Mouse (Mus musculus) forebrain, embryonic 12.5 days (tissue): ENCODE measurements around the gene Zfp568. TPM values are rescaled to one million over a fixed set of nuclear protein-coding genes. Genes with fewer than 3 reads are reported as not detected.

ENCODE experiments used
- ATAC-seq: fragments of 200-750 bp; cut with Nextera tagmentation; 2 replicates; pipeline ENCODE4 v1.8.0; 2017; ENCODE audit warnings: moderate TSS enrichment; ENCODE audit not compliant: low FRiP score
- H3K27ac ChIP-seq: fragments of 300-500 bp; sonication (generic); 2 replicates; pipeline ENCODE4 v1.5.1; 2016; ENCODE audit warnings: mild to moderate bottlenecking
- H3K27me3 ChIP-seq: fragments of 300-500 bp; sonication (generic); 2 replicates; pipeline ENCODE4 v1.6.1; 2016; ENCODE audit warnings: mild to moderate bottlenecking
- H3K36me3 ChIP-seq: fragments of 300-500 bp; sonication (generic); replicated peaks from 2 replicates; pipeline ENCODE4 v1.6.1; 2016; ENCODE audit warnings: mild to moderate bottlenecking
- H3K4me1 ChIP-seq: fragments of 300-500 bp; sonication (generic); 2 replicates; pipeline ENCODE4 v1.6.1; 2016
- H3K4me2 ChIP-seq: fragments of 300-500 bp; sonication (generic); 2 replicates; pipeline ENCODE4 v1.6.1; 2016; ENCODE audit warnings: mild to moderate bottlenecking, moderate library complexity
- H3K4me3 ChIP-seq: fragments of 300-500 bp; sonication (generic); replicated peaks from 2 replicates; pipeline ENCODE4 v1.5.1; 2016; ENCODE audit warnings: mild to moderate bottlenecking
- H3K9ac ChIP-seq: fragments of 300-500 bp; sonication (generic); 2 replicates; pipeline ENCODE4 v1.6.1; 2016; ENCODE audit warnings: mild to moderate bottlenecking
- H3K9me3 ChIP-seq: fragments of 300-500 bp; sonication (generic); 2 replicates; pipeline ENCODE4 v1.6.1; 2016
- WGBS: fragments of 180-500 bp; shearing (Covaris S2); methylation state at CpG from one replicate; pipeline ENCODE4 v1.1.7; 2016; 5-methylcytosine and 5-hydroxymethylcytosine counted together
- polyA plus RNA-seq: library from polyadenylated mRNA; unstranded; fragments of >200 nt; fragmentation: Nextera tagmentation; extraction: Ambion mirVana; gene quantifications from 2 replicates; pipeline ENCODE4 v1.2.1, GENCODE M21; 2016

Gene Zfp568
- polyA plus RNA-seq = 10.3 and 12.1 TPM in 2 replicates

GRCm38 (mm10) chr7:29983690-29984380 is at the start of gene Zfp568:
Zfp568 (plus strand) TSS chr7:29983955.
- H3K4me2 ChIP-seq = peak within 1 kb of the TSS; percentile 69
- peaks cover 18% of the 10 kb centered on the region for H3K4me1 ChIP-seq
- peak within 1 kb of the TSS; percentile 86 for H3K4me3 ChIP-seq
- H3K9ac ChIP-seq = peak within 1 kb of the TSS; percentile 78
- no peaks in the 10 kb centered on the region for H3K27me3 ChIP-seq
- H3K36me3 ChIP-seq = peaks cover 22% of the 10 kb centered on the region
- WGBS = under 1% methylated on average over 62 of the region's 62 CpGs
- peak within 1 kb of the TSS; percentile 94 for H3K27ac ChIP-seq
- ATAC-seq = peak; percentile 96
- H3K9me3 ChIP-seq = no peaks in the 10 kb centered on the region

GRCm38 (mm10) chr7:29938856-29939255 is 44.9 kb upstream of the Zfp568 start:
- H3K27ac ChIP-seq = no peak overlapping the region
- 90% methylated on average over 6 of the region's 6 CpGs for WGBS
- H3K9me3 ChIP-seq = no peaks in the 10 kb centered on the region
- no peak overlapping the region for H3K4me3 ChIP-seq
- H3K4me1 ChIP-seq = no peaks in the 10 kb centered on the region
- H3K4me2 ChIP-seq = no peak overlapping the region
- no peaks in the 10 kb centered on the region for H3K27me3 ChIP-seq
- ATAC-seq = no peak
- peaks cover 56% of the 10 kb centered on the region for H3K36me3 ChIP-seq
- H3K9ac ChIP-seq = no peak overlapping the region

- Histone ChIP-seq H3K4me3 (no peak overlapping the region), H3K9ac (no peak overlapping the region), H3K4me1 (no peaks in the 10 kb centered on the region), H3K36me3 (peaks cover 37% of the 10 kb centered on the region), H3K4me2 (no peak overlapping the region), H3K27me3 (no peaks in the 10 kb centered on the region), H3K9me3 (no peaks in the 10 kb centered on the region), H3K27ac (no peak overlapping the region)
- ATAC-seq = no peak
- WGBS = 91% methylated on average over 11 of the region's 11 CpGs
Measured at GRCm38 (mm10) chr7:29941027-29941426, 42.7 kb upstream of the Zfp568 start.

- no peaks in the 10 kb centered on the region for H3K27me3 ChIP-seq
- no peak overlapping the region for H3K4me2 ChIP-seq
- no peak overlapping the region for H3K27ac ChIP-seq
- no peak overlapping the region for H3K4me3 ChIP-seq
- H3K9me3 ChIP-seq = no peaks in the 10 kb centered on the region
- H3K36me3 ChIP-seq = peaks cover 27% of the 10 kb centered on the region
- H3K9ac ChIP-seq = no peak overlapping the region
- H3K4me1 ChIP-seq = no peaks in the 10 kb centered on the region
- no peak for ATAC-seq
- WGBS = 46% methylated on average over 2 of the region's 2 CpGs
Measured at GRCm38 (mm10) chr7:29942740-29943139, 41.0 kb upstream of the Zfp568 start.

GRCm38 (mm10) chr7:29943720-29944119 is 40.0 kb upstream of the Zfp568 start:
- ATAC-seq = no peak
- Histone ChIP-seq H3K4me3 (no peak overlapping the region), H3K27ac (no peak overlapping the region), H3K36me3 (peaks cover 30% of the 10 kb centered on the region), H3K4me2 (no peak overlapping the region), H3K9ac (no peak overlapping the region), H3K27me3 (no peaks in the 10 kb centered on the region), H3K9me3 (no peaks in the 10 kb centered on the region), H3K4me1 (no peaks in the 10 kb centered on the region)
- WGBS = 74% methylated on average over 2 of the region's 2 CpGs

- Histone ChIP-seq H3K9ac (no peak overlapping the region), H3K27ac (no peak overlapping the region), H3K4me1 (no peaks in the 10 kb centered on the region), H3K36me3 (peaks cover 33% of the 10 kb centered on the region), H3K4me3 (no peak overlapping the region), H3K9me3 (no peaks in the 10 kb centered on the region), H3K27me3 (no peaks in the 10 kb centered on the region), H3K4me2 (no peak overlapping the region)
- 75% methylated on average over 2 of the region's 2 CpGs for WGBS
- no peak for ATAC-seq
Measured at GRCm38 (mm10) chr7:29944201-29944600, 39.6 kb upstream of the Zfp568 start.

- Histone ChIP-seq H3K4me1 (peaks cover 8% of the 10 kb centered on the region), H3K9me3 (no peaks in the 10 kb centered on the region), H3K4me3 (peak overlapping the region; percentile 60), H3K36me3 (peaks cover 27% of the 10 kb centered on the region), H3K27me3 (no peaks in the 10 kb centered on the region), H3K9ac (peak overlapping the region; percentile 83), H3K27ac (peak overlapping the region; percentile 95), H3K4me2 (peak overlapping the region; percentile 67)
- ATAC-seq = no peak
- WGBS = 52% methylated on average over 10 of the region's 10 CpGs
Measured at GRCm38 (mm10) chr7:29953086-29953485, 30.7 kb upstream of the Zfp568 start.

- peak within 1 kb of the TSS; percentile 95 for H3K27ac ChIP-seq
- 1% methylated on average over 52 of the region's 52 CpGs for WGBS
- peak within 1 kb of the TSS; percentile 67 for H3K4me2 ChIP-seq
- peaks cover 8% of the 10 kb centered on the region for H3K4me1 ChIP-seq
- peak within 1 kb of the TSS; percentile 60 for H3K4me3 ChIP-seq
- peak; percentile 94 for ATAC-seq
- H3K9me3 ChIP-seq = no peaks in the 10 kb centered on the region
- H3K9ac ChIP-seq = peak within 1 kb of the TSS; percentile 83
- H3K36me3 ChIP-seq = peaks cover 24% of the 10 kb centered on the region; the same call in 1 of the 2 replicates
- no peaks in the 10 kb centered on the region for H3K27me3 ChIP-seq
Measured at GRCm38 (mm10) chr7:29953513-29954401, 30.0 kb upstream of the Zfp568 start, which contains the start of gene Zfp74. Zfp74 (minus strand) TSS chr7:29954089.

GRCm38 (mm10) chr7:29954731-29955130 is 29.0 kb upstream of the Zfp568 start:
- no peak for ATAC-seq
- H3K36me3 ChIP-seq = peaks cover 15% of the 10 kb centered on the region; the same call in 1 of the 2 replicates
- H3K9me3 ChIP-seq = no peaks in the 10 kb centered on the region
- H3K4me2 ChIP-seq = peak overlapping the region; percentile 67; the same call in 1 of the 2 replicates
- 19% methylated on average over 4 of the region's 4 CpGs for WGBS
- no peak overlapping the region for H3K9ac ChIP-seq
- peaks cover 8% of the 10 kb centered on the region for H3K4me1 ChIP-seq
- no peak overlapping the region for H3K4me3 ChIP-seq
- no peaks in the 10 kb centered on the region for H3K27me3 ChIP-seq
- no peak overlapping the region for H3K27ac ChIP-seq

GRCm38 (mm10) chr7:29956257-29956656 is 27.5 kb upstream of the Zfp568 start:
- 57% methylated on average over 9 of the region's 10 CpGs for WGBS
- no peak overlapping the region for H3K9ac ChIP-seq
- no peak overlapping the region for H3K27ac ChIP-seq
- no peak overlapping the region for H3K4me2 ChIP-seq
- H3K9me3 ChIP-seq = no peaks in the 10 kb centered on the region
- H3K27me3 ChIP-seq = no peaks in the 10 kb centered on the region
- 0 out of 2 replicates have a peak, but pooled peaks cover under 1% of the 10 kb centered on the region for H3K36me3 ChIP-seq
- no peak for ATAC-seq
- peaks cover 8% of the 10 kb centered on the region for H3K4me1 ChIP-seq
- H3K4me3 ChIP-seq = no peak overlapping the region

- Histone ChIP-seq H3K9ac (no peak overlapping the region), H3K4me1 (peaks cover 5% of the 10 kb centered on the region; the same call in 1 of the 2 replicates), H3K27me3 (no peaks in the 10 kb centered on the region), H3K36me3 (no peaks in the 10 kb centered on the region), H3K4me2 (no peak overlapping the region), H3K27ac (no peak overlapping the region), H3K4me3 (no peak overlapping the region), H3K9me3 (no peaks in the 10 kb centered on the region)
- WGBS = 86% methylated on average over 11 of the region's 11 CpGs
- ATAC-seq = no peak
Measured at GRCm38 (mm10) chr7:29958125-29958724, 25.5 kb upstream of the Zfp568 start.

- H3K27me3 ChIP-seq = no peaks in the 10 kb centered on the region
- peaks cover 5% of the 10 kb centered on the region; the same call in 1 of the 2 replicates for H3K4me1 ChIP-seq
- WGBS = 62% methylated on average over 3 of the region's 3 CpGs
Measured at GRCm38 (mm10) chr7:29959004-29959403, 24.8 kb upstream of the Zfp568 start.

More at GRCm38 (mm10) chr7:29959004-29959403, 24.8 kb upstream of the Zfp568 start:
- no peaks in the 10 kb centered on the region for H3K9me3 ChIP-seq
- H3K4me2 ChIP-seq = no peak overlapping the region
- no peak overlapping the region for H3K27ac ChIP-seq
- H3K9ac ChIP-seq = no peak overlapping the region
- ATAC-seq = no peak
- no peak overlapping the region for H3K4me3 ChIP-seq
- no peaks in the 10 kb centered on the region for H3K36me3 ChIP-seq
